Mouse (Mus musculus): ENCODE measurements at regions not wholly inside any gene's neighbourhood (a gene's known extent, or its start where the extent isn't known, plus 50 kb on each side); places are given as distances from the start of the nearest gene placed in this dataset.

GRCm38 (mm10) chr5:64537113-64537780 lies 265.9 kb upstream of the Klf3 start:
- ATAC-seq (replicated peaks; ENCODE audit: insufficient number of reproducible peaks, insufficient read depth, low FRiP score, low read depth) = no peak
- Histone ChIP-seq H3K9me3 (replicated peaks) (no peaks in the 10 kb centered on the region), H3K4me3 (no peak overlapping the region), H3K4me1 (replicated peaks) (peaks cover 15% of the 10 kb centered on the region), H3K36me3 (no peaks in the 10 kb centered on the region), H3K27ac (0 out of 2 replicates have a peak overlapping the region, but pooled peaks have one; percentile 10), H3K27me3 (no peaks in the 10 kb centered on the region), H3K9ac (no peak overlapping the region), H3K4me2 (peak overlapping the region; percentile 18; the same call in 1 of the 2 replicates)
- WGBS = 61% methylated on average over 10 of the region's 10 CpGs

- Histone ChIP-seq H3K27me3 (no peaks in the 10 kb centered on the region), H3K9me3 (replicated peaks) (no peaks in the 10 kb centered on the region), H3K27ac (no peak overlapping the region), H3K36me3 (no peaks in the 10 kb centered on the region), H3K9ac (no peak overlapping the region), H3K4me2 (no peak overlapping the region), H3K4me3 (no peak overlapping the region), H3K4me1 (replicated peaks) (peaks cover 9% of the 10 kb centered on the region)
- no peak for ATAC-seq (replicated peaks; ENCODE audit: insufficient number of reproducible peaks, insufficient read depth, low FRiP score, low read depth)
Measured at GRCm38 (mm10) chr5:64541765-64542164, 261.4 kb upstream of the Klf3 start.

DNA sequence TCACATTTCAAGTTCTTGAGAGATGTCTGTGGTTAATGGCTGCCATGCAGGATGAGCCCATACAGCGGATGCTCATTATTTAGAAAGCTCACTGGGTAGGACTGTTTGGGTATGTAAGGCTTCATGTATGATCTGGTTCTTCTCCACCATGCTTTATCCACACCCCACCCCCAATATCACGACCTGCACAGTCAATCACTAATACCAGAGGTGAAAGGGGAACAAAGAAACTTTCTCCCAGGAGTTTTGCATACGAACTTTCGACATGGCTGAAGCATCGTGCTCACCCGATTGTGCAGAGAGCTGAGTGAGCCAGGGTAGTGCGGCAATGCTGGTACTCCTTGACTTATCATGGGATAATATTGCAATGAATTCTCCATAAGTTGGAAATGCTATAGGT lies 247.3 kb upstream of the Klf3 start:
- Histone ChIP-seq H3K4me3 (no peak overlapping the region), H3K27ac (no peak overlapping the region), H3K9ac (no peak overlapping the region), H3K4me1 (replicated peaks) (no peaks in the 10 kb centered on the region), H3K4me2 (no peak overlapping the region), H3K36me3 (no peaks in the 10 kb centered on the region), H3K27me3 (no peaks in the 10 kb centered on the region), H3K9me3 (replicated peaks) (no peaks in the 10 kb centered on the region)
- ATAC-seq (replicated peaks; ENCODE audit: insufficient number of reproducible peaks, insufficient read depth, low FRiP score, low read depth) = no peak
- 85% methylated on average over 7 of the region's 7 CpGs for WGBS

DNA sequence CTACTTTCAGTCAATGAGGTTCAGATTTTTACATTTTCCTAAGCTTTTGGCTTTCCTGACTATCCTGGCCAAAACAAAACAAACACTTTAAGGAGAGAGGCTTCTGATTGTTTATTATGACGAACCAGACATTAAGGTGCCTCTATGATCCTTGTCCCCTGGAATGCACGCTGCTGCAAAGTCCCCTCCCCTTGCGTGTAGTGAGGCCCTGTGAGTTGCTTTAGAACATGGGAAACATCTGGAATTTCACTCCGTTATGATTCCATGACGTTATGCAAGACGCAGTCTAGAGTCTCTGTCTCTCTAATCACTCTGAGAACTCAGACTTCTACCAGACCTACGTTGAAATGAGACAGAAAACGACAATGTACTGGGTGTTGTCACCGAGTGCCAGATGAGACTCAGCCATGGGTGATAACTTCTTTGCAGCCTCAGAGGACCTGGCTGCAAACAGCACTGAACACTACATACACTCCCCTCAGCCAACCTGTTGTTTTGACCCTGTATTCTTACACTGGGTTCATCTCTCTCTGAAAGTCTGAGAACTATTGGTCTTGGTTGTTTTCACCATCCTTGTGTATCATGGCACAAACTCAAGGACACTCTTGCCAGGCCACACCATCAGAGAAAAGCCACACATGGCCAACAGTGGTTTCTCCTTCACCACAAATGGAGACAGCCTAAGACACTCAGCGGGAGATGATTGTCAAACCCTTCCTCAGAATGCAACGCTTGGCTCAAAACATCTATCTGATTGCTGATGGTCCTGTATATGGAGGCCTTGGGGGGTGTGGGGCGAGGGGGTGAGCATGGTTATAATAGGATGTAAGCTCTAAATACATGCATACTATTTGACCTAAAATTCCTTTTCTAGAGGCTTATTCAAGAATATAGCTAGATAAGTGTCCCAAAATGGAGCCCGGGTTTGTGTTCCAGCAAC lies 236.5 kb upstream of the Klf3 start:
- no peak overlapping the region for H3K9ac ChIP-seq
- no peaks in the 10 kb centered on the region for H3K36me3 ChIP-seq
- no peaks in the 10 kb centered on the region for H3K9me3 ChIP-seq (replicated peaks)
- no peaks in the 10 kb centered on the region for H3K27me3 ChIP-seq
- 70% methylated on average over 13 of the region's 13 CpGs for WGBS
- ATAC-seq (replicated peaks; ENCODE audit: insufficient number of reproducible peaks, insufficient read depth, low FRiP score, low read depth) = no peak
- no peak overlapping the region for H3K27ac ChIP-seq
- H3K4me2 ChIP-seq = no peak overlapping the region
- no peaks in the 10 kb centered on the region for H3K4me1 ChIP-seq (replicated peaks)
- no peak overlapping the region for H3K4me3 ChIP-seq

- Histone ChIP-seq H3K4me3 (no peak overlapping the region), H3K36me3 (no peaks in the 10 kb centered on the region), H3K9me3 (replicated peaks) (no peaks in the 10 kb centered on the region), H3K27ac (no peak overlapping the region), H3K4me1 (replicated peaks) (no peaks in the 10 kb centered on the region), H3K9ac (no peak overlapping the region), H3K27me3 (no peaks in the 10 kb centered on the region), H3K4me2 (no peak overlapping the region)
- ATAC-seq (replicated peaks; ENCODE audit: insufficient number of reproducible peaks, insufficient read depth, low FRiP score, low read depth) = no peak
- WGBS = 68% methylated on average over 5 of the region's 5 CpGs
Measured at GRCm38 (mm10) chr5:64567813-64568212, 235.4 kb upstream of the Klf3 start.

DNA sequence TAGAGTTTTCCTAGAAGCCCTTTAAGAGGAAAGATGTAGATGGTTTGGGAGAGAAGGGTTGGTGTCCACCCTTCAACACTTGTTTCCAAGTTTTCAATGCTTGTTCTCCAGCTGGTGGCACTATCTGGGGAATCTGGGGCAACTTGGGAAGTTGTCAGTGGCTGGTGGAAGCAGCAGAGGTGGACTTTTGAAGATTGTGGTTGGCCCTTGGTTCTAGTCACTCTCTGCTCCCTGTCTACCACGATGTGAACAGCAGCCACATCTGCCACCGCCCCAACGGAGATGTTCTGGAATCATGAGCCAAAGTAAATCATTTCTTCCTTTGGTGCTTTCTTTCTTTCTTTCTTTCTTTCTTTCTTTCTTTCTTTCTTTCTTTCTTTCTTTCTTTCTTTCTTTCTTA lies 234.9 kb upstream of the Klf3 start:
- H3K9me3 ChIP-seq (replicated peaks) = no peaks in the 10 kb centered on the region
- no peak for ATAC-seq (replicated peaks; ENCODE audit: insufficient number of reproducible peaks, insufficient read depth, low FRiP score, low read depth)
- no peaks in the 10 kb centered on the region for H3K27me3 ChIP-seq
- no peak overlapping the region for H3K4me3 ChIP-seq
- no peaks in the 10 kb centered on the region for H3K4me1 ChIP-seq (replicated peaks)
- no peak overlapping the region for H3K9ac ChIP-seq
- H3K36me3 ChIP-seq = no peaks in the 10 kb centered on the region
- no peak overlapping the region for H3K27ac ChIP-seq
- H3K4me2 ChIP-seq = no peak overlapping the region
- WGBS = 91% methylated on average over 3 of the region's 3 CpGs

- Histone ChIP-seq H3K36me3 (no peaks in the 10 kb centered on the region), H3K27ac (no peak overlapping the region), H3K4me1 (replicated peaks) (peaks cover 19% of the 10 kb centered on the region), H3K4me3 (no peak overlapping the region), H3K27me3 (no peaks in the 10 kb centered on the region), H3K9ac (no peak overlapping the region), H3K9me3 (replicated peaks) (no peaks in the 10 kb centered on the region), H3K4me2 (no peak overlapping the region)
- no peak for ATAC-seq (replicated peaks; ENCODE audit: insufficient number of reproducible peaks, insufficient read depth, low FRiP score, low read depth)
- 81% methylated on average over 10 of the region's 10 CpGs for WGBS
Measured at GRCm38 (mm10) chr5:64574386-64574785, 228.8 kb upstream of the Klf3 start.

- no peak overlapping the region for H3K4me2 ChIP-seq
Measured at GRCm38 (mm10) chr5:64575896-64576295, 227.3 kb upstream of the Klf3 start.

GRCm38 (mm10) chr5:64576426-64577262 lies 226.5 kb upstream of the Klf3 start:
- H3K9me3 ChIP-seq (replicated peaks) = no peaks in the 10 kb centered on the region
- peaks cover 39% of the 10 kb centered on the region for H3K4me1 ChIP-seq (replicated peaks)
- H3K27me3 ChIP-seq = no peaks in the 10 kb centered on the region
- H3K9ac ChIP-seq = no peak overlapping the region
- 60% methylated on average over 19 of the region's 19 CpGs for WGBS
- peak overlapping the region; percentile 65 for H3K27ac ChIP-seq
- ATAC-seq (replicated peaks; ENCODE audit: insufficient number of reproducible peaks, insufficient read depth, low FRiP score, low read depth) = no peak
- H3K36me3 ChIP-seq = no peaks in the 10 kb centered on the region
- no peak overlapping the region for H3K4me2 ChIP-seq
- no peak overlapping the region for H3K4me3 ChIP-seq

More at GRCm38 (mm10) chr5:64575896-64576295, 227.3 kb upstream of the Klf3 start:
- Histone ChIP-seq H3K4me3 (no peak overlapping the region), H3K9me3 (replicated peaks) (no peaks in the 10 kb centered on the region), H3K27ac (peak overlapping the region; percentile 17; the same call in 1 of the 2 replicates), H3K9ac (no peak overlapping the region), H3K36me3 (no peaks in the 10 kb centered on the region), H3K4me1 (replicated peaks) (peaks cover 31% of the 10 kb centered on the region), H3K27me3 (no peaks in the 10 kb centered on the region)
- ATAC-seq (replicated peaks; ENCODE audit: insufficient number of reproducible peaks, insufficient read depth, low FRiP score, low read depth) = 0 out of 2 replicates have a peak, but pooled peaks have one; percentile 48
- 72% methylated on average over 6 of the region's 6 CpGs for WGBS

DNA sequence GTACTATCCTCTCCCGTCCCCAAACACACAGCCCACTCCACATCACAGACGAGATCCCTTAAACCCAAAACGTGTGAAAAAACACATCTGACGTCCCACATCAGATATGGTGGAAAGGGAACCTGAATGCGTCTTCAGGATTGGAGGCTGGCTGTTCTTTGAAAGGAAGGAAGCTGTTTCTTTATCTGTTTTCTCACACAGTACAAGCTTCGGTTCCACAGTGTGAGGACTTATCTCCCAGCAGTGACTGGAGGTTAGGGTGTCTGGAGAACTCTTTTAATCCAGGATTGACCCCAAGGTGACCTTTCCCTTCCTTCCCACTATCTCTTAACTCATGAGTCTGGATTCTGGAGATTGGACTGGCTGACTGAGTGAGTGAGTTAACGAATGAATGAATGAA lies 225.8 kb upstream of the Klf3 start:
- Histone ChIP-seq H3K9me3 (replicated peaks) (no peaks in the 10 kb centered on the region), H3K27me3 (no peaks in the 10 kb centered on the region)
- 32% methylated on average over 7 of the region's 7 CpGs for WGBS

DNA sequence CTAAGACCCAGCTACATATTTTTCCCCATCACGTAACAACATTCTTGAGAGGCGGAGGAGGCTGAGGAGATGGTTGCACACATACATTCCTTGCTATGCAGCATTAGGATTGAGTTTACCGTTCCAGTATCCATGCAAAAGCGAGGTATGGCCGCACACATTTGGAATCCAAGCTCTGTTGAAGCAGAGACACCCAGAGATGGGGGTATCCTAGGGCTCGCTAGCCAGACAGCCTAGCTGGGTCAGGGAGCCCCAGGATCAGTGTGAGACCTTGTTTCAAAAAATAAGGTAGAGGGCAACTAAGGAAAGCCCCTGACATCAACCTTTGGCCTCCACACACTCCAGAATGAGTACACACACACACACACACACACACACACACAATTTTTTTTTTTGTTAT lies 224.7 kb upstream of the Klf3 start:
- peaks cover 40% of the 10 kb centered on the region for H3K4me1 ChIP-seq (replicated peaks)
- WGBS = 73% methylated on average over 6 of the region's 6 CpGs

More for the DNA sequence above, 225.8 kb upstream of the Klf3 start:
- Histone ChIP-seq H3K4me3 (no peak overlapping the region), H3K36me3 (no peaks in the 10 kb centered on the region), H3K4me2 (no peak overlapping the region), H3K9ac (no peak overlapping the region), H3K4me1 (replicated peaks) (peaks cover 40% of the 10 kb centered on the region), H3K27ac (peak overlapping the region; percentile 65)
- no peak for ATAC-seq (replicated peaks; ENCODE audit: insufficient number of reproducible peaks, insufficient read depth, low FRiP score, low read depth)

More for the DNA sequence above, 224.7 kb upstream of the Klf3 start:
- Histone ChIP-seq H3K9me3 (replicated peaks) (no peaks in the 10 kb centered on the region), H3K27ac (peak overlapping the region; percentile 65; the same call in 1 of the 2 replicates), H3K9ac (no peak overlapping the region), H3K4me2 (no peak overlapping the region), H3K27me3 (no peaks in the 10 kb centered on the region), H3K36me3 (no peaks in the 10 kb centered on the region), H3K4me3 (no peak overlapping the region)
- ATAC-seq (replicated peaks; ENCODE audit: insufficient number of reproducible peaks, insufficient read depth, low FRiP score, low read depth) = no peak
